Mouse (Mus musculus) midbrain, postnatal 0 days (tissue): Measurements from ENCODE around the gene Stat5b. TPM values are rescaled to one million over a fixed set of nuclear protein-coding genes. Genes with fewer than 3 reads are reported as not detected.

Experiments used
- ATAC-seq: fragments of 200-750 bp; cut with Nextera tagmentation; 2 replicates; pipeline ENCODE4 v1.8.0; 2017; ENCODE audit warnings: moderate number of reproducible peaks, mild to moderate bottlenecking, moderate TSS enrichment, moderate library complexity; ENCODE audit not compliant: low FRiP score
- DNase-seq: peaks from one replicate; pipeline ENCODE4 v3.0.0-alpha.2; 2015; ENCODE audit warnings: low spot score
- H3K27ac ChIP-seq: fragments of 300-500 bp; sonication (generic); 2 replicates; pipeline ENCODE4 v1.5.1; 2014; ENCODE audit warnings: low read depth, mild to moderate bottlenecking, low read length, mixed read lengths
- H3K27me3 ChIP-seq: fragments of 300-500 bp; sonication (generic); 2 replicates; pipeline ENCODE4 v1.6.1; 2014; ENCODE audit warnings: low read length, control low read depth, mixed read lengths; ENCODE audit not compliant: insufficient read depth
- H3K36me3 ChIP-seq: fragments of 300-500 bp; sonication (generic); 2 replicates; pipeline ENCODE4 v1.6.1; 2014; ENCODE audit warnings: low read length, control low read depth, mixed read lengths; ENCODE audit not compliant: insufficient read depth
- H3K4me1 ChIP-seq: fragments of 300-500 bp; sonication (generic); 2 replicates; pipeline ENCODE4 v1.6.1; 2014; ENCODE audit warnings: mild to moderate bottlenecking, control low read depth, antibody characterized with exemption, low read length, mixed read lengths; ENCODE audit not compliant: insufficient read depth
- H3K4me2 ChIP-seq: fragments of 300-500 bp; sonication (generic); 2 replicates; pipeline ENCODE4 v1.6.1; 2014; ENCODE audit warnings: low read depth, mild to moderate bottlenecking, low read length, mixed read lengths; ENCODE audit not compliant: poor library complexity, severe bottlenecking
- H3K4me3 ChIP-seq: fragments of 300-500 bp; sonication (generic); 2 replicates; pipeline ENCODE4 v1.5.1; 2014; ENCODE audit warnings: low read depth, mild to moderate bottlenecking, low read length, moderate library complexity
- H3K9ac ChIP-seq: fragments of 300-500 bp; sonication (generic); replicated peaks from 2 replicates; pipeline ENCODE4 v1.6.1; 2014; ENCODE audit warnings: mild to moderate bottlenecking, low read length, moderate library complexity, mixed read lengths; ENCODE audit not compliant: poor library complexity, severe bottlenecking
- H3K9me3 ChIP-seq: fragments of 300-500 bp; sonication (generic); 2 replicates; pipeline ENCODE4 v1.6.1; 2016; ENCODE audit warnings: low read length, control low read depth
- CTCF ChIP-seq: IDR thresholded peaks from 2 replicates; pipeline ENCODE4 v1.5.1; 2016; ENCODE audit warnings: antibody characterized with exemption, mild to moderate bottlenecking
- WGBS: fragments of 180-500 bp; shearing (Covaris S2); extraction: QIAGEN DNeasy Blood & Tissue Kit; methylation state at CpG from one replicate; pipeline ENCODE4 v1.1.7; 2014; 5-methylcytosine and 5-hydroxymethylcytosine counted together
- polyA plus RNA-seq: library from polyadenylated mRNA; unstranded; fragments of >200 nt; fragmentation: Nextera tagmentation; extraction: Ambion mirVana; gene quantifications from 2 replicates; pipeline ENCODE4 v1.2.1, GENCODE M21; 2015
- total RNA-seq: library from RNA; depleted of rRNA; stranded (reverse); fragments of >200 nt; gene quantifications from 2 replicates; pipeline ENCODE4 v1.2.3, GENCODE M21; 2014

Gene Stat5b
- total and polyA plus RNA-seq, 2 experiments from 2014 or later: 15.7 to 22.5 TPM

GRCm38 (mm10) chr11:100781763-100782475 lies 68.6 kb downstream of the Stat5b start:
- no peak for TF ChIP-seq CTCF
- Histone ChIP-seq H3K9me3 (no peaks in the 10 kb centered on the region), H3K4me3 (no peak overlapping the region), H3K27me3 (no peaks in the 10 kb centered on the region), H3K4me1 (no peaks in the 10 kb centered on the region), H3K27ac (no peak overlapping the region), H3K4me2 (no peak overlapping the region), H3K36me3 (peaks cover 24% of the 10 kb centered on the region), H3K9ac (no peak overlapping the region)
- no peak for ATAC-seq
- no peak for DNase-seq
- 91% methylated on average over 15 of the region's 15 CpGs for WGBS

- Histone ChIP-seq H3K9ac (no peak overlapping the region), H3K27me3 (no peaks in the 10 kb centered on the region), H3K27ac (no peak overlapping the region), H3K36me3 (peaks cover 24% of the 10 kb centered on the region), H3K4me2 (no peak overlapping the region), H3K9me3 (no peaks in the 10 kb centered on the region), H3K4me3 (no peak overlapping the region), H3K4me1 (no peaks in the 10 kb centered on the region)
- WGBS: 85% methylated on average over 8 of the region's 8 CpGs
- no peak for TF ChIP-seq CTCF
- no peak for ATAC-seq
- no peak for DNase-seq
Measured at GRCm38 (mm10) chr11:100780247-100780646, 70.3 kb downstream of the Stat5b start.

DNA sequence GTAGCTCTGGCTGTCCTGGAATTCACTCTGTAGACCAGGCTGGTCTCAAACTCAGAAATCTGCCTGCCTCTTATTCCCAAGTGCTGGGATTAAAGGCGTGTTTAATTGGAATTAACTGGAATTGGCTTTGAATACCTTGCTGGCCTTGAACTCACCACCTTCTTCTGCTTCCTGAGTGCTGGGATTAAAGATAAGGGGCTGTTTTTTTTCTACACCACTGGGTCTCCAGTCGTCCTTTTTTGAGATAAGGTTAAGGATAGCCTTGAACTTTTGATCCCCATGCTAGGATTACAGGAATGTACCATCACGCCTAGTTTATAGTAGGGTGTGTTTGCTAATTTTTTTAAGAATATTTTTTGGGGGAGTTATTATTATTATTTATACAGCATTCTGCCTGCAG lies 72.5 kb downstream of the Stat5b start:
- peaks cover 18% of the 10 kb centered on the region for H3K36me3 ChIP-seq
- H3K27ac ChIP-seq: no peak overlapping the region
- no peak for TF ChIP-seq CTCF
- 81% methylated on average over 3 of the region's 3 CpGs for WGBS
- ATAC-seq (no peak), DNase-seq (no peak)
- no peaks in the 10 kb centered on the region for H3K27me3 ChIP-seq
- no peaks in the 10 kb centered on the region for H3K9me3 ChIP-seq
- no peak overlapping the region for H3K9ac ChIP-seq
- H3K4me2 ChIP-seq: no peak overlapping the region
- no peaks in the 10 kb centered on the region for H3K4me1 ChIP-seq
- H3K4me3 ChIP-seq: no peak overlapping the region

- no peak overlapping the region for H3K9ac ChIP-seq
- no peak overlapping the region for H3K4me2 ChIP-seq
- H3K9me3 ChIP-seq: no peaks in the 10 kb centered on the region
- H3K27ac ChIP-seq: no peak overlapping the region
- DNase-seq (no peak), ATAC-seq (no peak)
- WGBS: 80% methylated on average over 10 of the region's 10 CpGs
- H3K4me1 ChIP-seq: no peaks in the 10 kb centered on the region
- no peak overlapping the region for H3K4me3 ChIP-seq
- H3K36me3 ChIP-seq: peaks cover 3% of the 10 kb centered on the region; the same call in 1 of the 2 replicates
- no peaks in the 10 kb centered on the region for H3K27me3 ChIP-seq
- no peak for TF ChIP-seq CTCF
Measured at GRCm38 (mm10) chr11:100775921-100776320, 74.6 kb downstream of the Stat5b start.

- Histone ChIP-seq H3K4me1 (peaks cover 5% of the 10 kb centered on the region; the same call in 1 of the 2 replicates), H3K4me2 (no peak overlapping the region), H3K4me3 (no peak overlapping the region), H3K27ac (no peak overlapping the region), H3K9me3 (no peaks in the 10 kb centered on the region), H3K27me3 (no peaks in the 10 kb centered on the region), H3K9ac (no peak overlapping the region), H3K36me3 (no peaks in the 10 kb centered on the region)
- 78% methylated on average over 4 of the region's 4 CpGs for WGBS
- DNase-seq (no peak), ATAC-seq (no peak)
- TF ChIP-seq CTCF: no peak
Measured at GRCm38 (mm10) chr11:100774261-100774660, 76.3 kb downstream of the Stat5b start.

DNA sequence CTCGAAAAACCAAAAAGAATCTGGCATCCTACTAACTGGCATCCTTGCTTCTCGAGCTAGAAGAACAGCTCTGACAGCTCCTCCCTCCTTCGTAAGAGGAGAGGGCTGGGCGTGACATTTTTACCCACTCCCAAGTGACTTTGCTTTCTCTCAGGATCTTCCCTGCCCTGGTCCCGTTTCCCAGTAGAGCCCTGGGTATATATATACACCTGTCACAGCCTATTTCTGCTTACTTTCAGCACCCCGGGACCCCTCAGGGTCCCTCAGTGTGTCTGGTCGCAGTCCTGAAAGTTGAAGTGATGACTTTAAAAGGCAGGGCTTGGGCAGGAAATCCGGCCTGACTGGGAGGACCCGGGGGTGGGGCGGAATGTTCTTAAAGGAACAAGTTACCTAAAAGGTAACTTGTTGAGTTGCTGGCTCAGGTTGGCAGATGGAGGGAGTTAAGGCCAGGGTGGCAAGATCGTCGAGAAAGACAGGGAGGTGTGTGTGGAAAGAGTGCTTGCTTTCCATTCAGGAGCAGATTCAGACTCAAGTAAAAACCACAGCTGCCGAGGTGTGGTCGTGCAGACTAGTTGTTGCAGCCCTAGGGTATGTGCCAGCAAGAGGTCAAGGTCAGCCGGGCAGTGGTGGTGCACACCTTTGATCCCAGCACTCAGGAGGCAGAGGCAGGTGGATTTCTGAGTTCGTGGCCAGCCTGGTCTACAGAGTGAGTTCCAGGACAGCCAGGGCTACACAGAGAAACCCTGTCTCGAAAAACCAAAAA lies 79.7 kb downstream of the Stat5b start, which contains the start of gene Ghdc:
TSS of gene Ghdc (minus strand) at position 312 of the 763 bp plus-strand sequence.
- peak within 1 kb of the TSS; percentile 54 for H3K4me3 ChIP-seq
- no peaks in the 10 kb centered on the region for H3K27me3 ChIP-seq
- peak; percentile 69; the same call in 1 of the 2 replicates for ATAC-seq
- H3K9me3 ChIP-seq: no peaks in the 10 kb centered on the region
- peaks cover 5% of the 10 kb centered on the region; the same call in 1 of the 2 replicates for H3K4me1 ChIP-seq
- no peak for TF ChIP-seq CTCF
- peak; percentile 80 for DNase-seq
- H3K36me3 ChIP-seq: no peaks in the 10 kb centered on the region
- H3K27ac ChIP-seq: 0 out of 2 replicates have a peak within 1 kb of the TSS, but pooled peaks have one; percentile 38
- H3K9ac ChIP-seq: peak within 1 kb of the TSS; percentile 54
- peak within 1 kb of the TSS; percentile 51 for H3K4me2 ChIP-seq
- WGBS: 24% methylated on average over 17 of the region's 17 CpGs
